Mouse (Mus musculus): ENCODE data around the gene Fam204a. TPM values are rescaled to one million over a fixed set of nuclear protein-coding genes. Genes with fewer than 3 reads are reported as not detected.

The Fam204a gene
- total RNA-seq (2023), result 10 to 100 TPM; 49.0 to 59.1 TPM

DNA sequence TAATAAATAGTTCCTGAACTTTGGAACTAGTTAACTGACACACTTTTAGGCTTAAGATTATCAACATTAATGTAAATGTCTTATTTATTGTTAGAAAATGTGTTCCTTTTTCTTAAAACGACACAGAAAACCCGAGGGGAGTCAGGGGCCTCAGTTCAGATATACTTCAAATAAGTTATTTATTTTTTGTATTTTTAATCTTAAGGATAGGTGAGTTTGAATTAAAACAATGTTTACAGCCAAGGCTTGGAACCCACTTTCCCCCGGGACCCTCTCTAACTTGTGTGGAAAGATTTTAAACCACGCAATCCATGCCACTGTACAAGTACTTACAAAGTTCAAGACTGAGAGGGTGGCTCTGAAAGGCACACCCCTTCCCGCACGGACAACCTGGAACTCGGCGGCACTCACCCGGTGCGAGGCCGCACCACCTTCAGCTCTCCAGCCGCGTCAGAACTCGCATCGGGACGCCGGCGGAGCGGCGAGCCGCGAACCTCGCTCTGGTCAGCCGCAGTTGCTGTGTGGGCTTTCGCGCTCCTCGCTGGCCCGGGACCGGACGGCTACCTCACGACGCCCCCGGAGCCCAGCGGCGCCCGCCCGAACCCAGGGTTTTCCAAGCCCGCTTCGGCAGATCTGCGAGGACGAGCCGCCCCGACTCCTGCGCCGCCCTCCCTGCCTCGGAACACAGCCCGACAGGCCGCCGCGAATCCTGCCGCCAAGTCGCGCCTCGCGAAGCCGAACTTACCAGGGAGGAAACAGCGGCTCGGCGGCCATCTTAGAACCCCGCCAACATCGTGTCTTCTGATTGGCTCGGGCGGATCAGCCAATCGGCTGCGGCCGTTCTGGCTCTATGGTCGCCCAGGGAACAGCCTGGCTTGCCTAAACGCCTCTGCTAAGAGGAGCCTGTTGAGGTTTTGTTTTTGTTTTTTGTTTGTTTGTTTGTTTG is at the start of gene Fam204a:
Gene Fam204a (minus strand): TSS at position 803 of the 946 bp plus-strand sequence.

Other genes with a start within 250 kb of the Fam204a start
- gene Prlhr, start 241.6 kb upstream of the Fam204a start, total RNA-seq (2023), result not detected